In the genomic region with DNA sequence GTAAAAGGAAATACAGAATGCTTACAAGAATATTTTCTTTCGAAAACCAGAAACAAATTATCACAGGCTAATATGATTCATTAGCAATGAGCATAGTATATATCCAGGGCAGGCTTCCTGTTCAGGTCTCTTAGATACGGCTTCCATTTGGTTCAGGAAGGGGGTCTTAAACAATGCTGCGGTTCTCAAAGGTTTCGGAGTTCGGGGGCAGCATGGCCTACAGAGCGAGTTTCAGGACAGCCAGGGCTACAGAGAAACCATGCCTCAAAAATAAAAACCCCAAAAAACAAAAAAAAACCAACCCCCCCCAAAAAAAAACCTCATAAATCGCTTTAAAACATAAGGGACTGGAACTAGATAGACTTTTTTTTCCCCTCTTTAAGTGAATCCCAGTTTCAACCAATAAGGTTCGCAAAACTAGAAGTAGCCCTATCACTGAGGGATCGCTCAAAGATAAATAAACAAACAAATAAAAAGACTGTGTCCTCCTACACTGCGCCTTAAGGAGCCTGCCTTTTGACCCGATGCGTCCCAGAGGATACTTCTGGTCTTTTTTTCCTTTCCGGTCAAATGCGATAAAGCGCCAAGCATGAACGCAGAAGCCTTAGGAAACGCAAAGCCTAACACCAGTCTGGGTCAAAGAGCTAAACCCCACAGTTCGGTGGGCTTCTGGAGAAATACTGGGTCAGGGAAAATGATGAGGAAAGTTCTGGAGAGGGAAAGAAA, we compare ENCODE assay signal across 8 mouse cellular contexts. TPM values are rescaled to one million over a fixed set of nuclear protein-coding genes. Genes with fewer than 3 reads are reported as not detected.
DNase-seq lines count a peak whose midpoint lies in the region; ATAC-seq and TF ChIP-seq lines count a peak whose summit lies in the region.

No protein-coding gene starts in this region.

- H3K36me3 ChIP-seq in kidney, adult 2 months (ENCODE audit: control insufficient read depth, insufficient read depth, low read length): peaks cover 9% of the 10 kb centered on the region
- H3K36me3 ChIP-seq in forebrain, embryonic 15.5 days: peaks cover 14% of the 10 kb centered on the region

- ATAC-seq in forebrain, embryonic 15.5 days (replicated peaks): peak; percentile 11; the same call in 1 of the 2 replicates

- peak overlapping the region; percentile 63 for H3K9ac ChIP-seq in forebrain, embryonic 15.5 days (replicated peaks)

- peak overlapping the region; percentile 90; the same call in 1 of the 2 replicates for H3K27ac ChIP-seq in kidney, adult 2 months (ENCODE audit: insufficient read depth, low read depth, low read length)
- H3K27ac ChIP-seq in forebrain, embryonic 15.5 days (replicated peaks): peak overlapping the region; percentile 98

- peak overlapping the region; percentile 73 for H3K4me3 ChIP-seq in kidney, adult 2 months (ENCODE audit: insufficient read depth, low read depth, low read length)
- H3K4me3 ChIP-seq in forebrain, embryonic 15.5 days: peak overlapping the region; percentile 54

- under 1% methylated on average over 18 of the region's 18 CpGs for WGBS in kidney, adult 2 months
- under 1% methylated on average over 18 of the region's 18 CpGs for WGBS in forebrain, embryonic 15.5 days

- peaks cover 11% of the 10 kb centered on the region for H3K4me1 ChIP-seq in kidney, adult 2 months (ENCODE audit: control insufficient read depth, insufficient read depth, low read length)
- H3K4me1 ChIP-seq in forebrain, embryonic 15.5 days: peaks cover 35% of the 10 kb centered on the region

- DNase-seq in kidney, adult 2 months: no peak
- DNase-seq in kidney, postnatal 10 days: no peak
- DNase-seq in MEL-GATA-1-ER (ENCODE audit: extremely low read depth, low read depth): peak; percentile 23
- DNase-seq in lung, postnatal 14 days: peak; percentile 3
- DNase-seq in cerebellum, postnatal 36 days: no peak
- DNase-seq in ovary, adult 18-20 months (ENCODE audit: low spot score): no peak
- no peak for DNase-seq in T-cell, adult 2 months (ENCODE audit: low spot score)

- TF ChIP-seq POLR2A in kidney, adult 2 months (IDR thresholded peaks at IDR 0.05; ENCODE audit: low read depth, low read length): no peak

- no peaks in the 10 kb centered on the region for H3K9me3 ChIP-seq in forebrain, embryonic 15.5 days

- no peak for TF ChIP-seq CTCF in kidney, adult 2 months (conservative IDR thresholded peaks at IDR 0.05; ENCODE audit: insufficient read depth, insufficient read length, low read depth, low read length)

- no peaks in the 10 kb centered on the region for H3K27me3 ChIP-seq in kidney, adult 2 months (replicated peaks; ENCODE audit: control insufficient read depth, insufficient read depth, low read length)
- no peaks in the 10 kb centered on the region for H3K27me3 ChIP-seq in forebrain, embryonic 15.5 days

- peak overlapping the region; percentile 80 for H3K4me2 ChIP-seq in forebrain, embryonic 15.5 days (replicated peaks)

RNA-seq across cellular contexts. Expression of gene Rsrc2, which starts 0.7 kb away (rescaled TPM):
- 9.3 and 13.0 TPM in 2 replicates for polyA plus RNA-seq in kidney, adult 2 months (2012; rRNA removed)
- polyA plus RNA-seq in forebrain, embryonic 15.5 days (2015; fragmentation: Nextera tagmentation; extraction: Ambion mirVana): 147 and 151 TPM in 2 replicates

RNA-seq across cellular contexts. Expression of gene Kntc1, which starts 1.0 kb away (rescaled TPM):
- polyA plus RNA-seq in kidney, adult 2 months (2012; rRNA removed): 0.71 and 0.77 TPM in 2 replicates
- polyA plus RNA-seq in forebrain, embryonic 15.5 days (2015; fragmentation: Nextera tagmentation; extraction: Ambion mirVana): 12.7 and 14.6 TPM in 2 replicates

RNA-seq across cellular contexts. Expression of gene Zcchc8, which starts 27.6 kb away (rescaled TPM):
- 24.3 and 26.1 TPM in 2 replicates for polyA plus RNA-seq in kidney, adult 2 months (2012; rRNA removed)
- 83.7 and 87.8 TPM in 2 replicates for polyA plus RNA-seq in forebrain, embryonic 15.5 days (2015; fragmentation: Nextera tagmentation; extraction: Ambion mirVana)

Comparison
In these comparisons a context has a peak if more than half of its experiments do, and no peak if none do; other contexts are left out.
1. DNase-seq: peak in MEL-GATA-1-ER (single experiment) and lung, postnatal 14 days (single experiment); none in kidney, adult 2 months (single experiment), kidney, postnatal 10 days (single experiment), cerebellum, postnatal 36 days (0 of 2), ovary, adult 18-20 months (single experiment) and T-cell, adult 2 months (single experiment).
2. RNA of gene Rsrc2, which starts 0.7 kb away (polyA plus RNA-seq): 147 to 151 TPM in forebrain, embryonic 15.5 days; 9.3 to 13.0 TPM in kidney, adult 2 months; every median in the first group is over 10 times any median in the second.